Mouse (Mus musculus): ENCODE data around the gene Ankfy1. TPM values are rescaled to one million over a fixed set of nuclear protein-coding genes. Genes with fewer than 3 reads are reported as not detected.
"Not testable (repeated sequence)": the region's sequence is repeated elsewhere in the genome, so short reads cannot be mapped to it uniquely, and the experiment has no call there.

The Ankfy1 gene
- polyA plus RNA-seq, 1 experiment from 2014 or later = 11.3 TPM

GRCm38 (mm10) chr11:72696368-72696971 is 6.7 kb downstream of the Ankfy1 start:
- WGBS (ENCODE audit: insufficient replicate concordance) = 33% methylated on average over 2 of the region's 2 CpGs
- Histone ChIP-seq H3K9me3 (replicated peaks; ENCODE audit: control insufficient read depth, low read length) (no peaks in the 10 kb centered on the region), H3K4me3 (ENCODE audit: low read depth, low read length) (no peak overlapping the region), H3K9ac (ENCODE audit: low read depth, low read length) (no peak overlapping the region), H3K27ac (ENCODE audit: low read length) (peak overlapping the region; percentile 34), H3K4me2 (ENCODE audit: low read depth, low read length) (peak overlapping the region; percentile 2; the same call in 1 of the 2 replicates), H3K4me1 (ENCODE audit: control insufficient read depth, low read depth, low read length) (peaks cover 45% of the 10 kb centered on the region), H3K36me3 (ENCODE audit: control insufficient read depth, insufficient read depth) (peaks cover under 1% of the 10 kb centered on the region; the same call in 1 of the 2 replicates), H3K27me3 (ENCODE audit: control insufficient read depth, insufficient read depth, low read depth, low read length) (no peaks in the 10 kb centered on the region)
- no peak for ATAC-seq (ENCODE audit: low read depth)

DNA sequence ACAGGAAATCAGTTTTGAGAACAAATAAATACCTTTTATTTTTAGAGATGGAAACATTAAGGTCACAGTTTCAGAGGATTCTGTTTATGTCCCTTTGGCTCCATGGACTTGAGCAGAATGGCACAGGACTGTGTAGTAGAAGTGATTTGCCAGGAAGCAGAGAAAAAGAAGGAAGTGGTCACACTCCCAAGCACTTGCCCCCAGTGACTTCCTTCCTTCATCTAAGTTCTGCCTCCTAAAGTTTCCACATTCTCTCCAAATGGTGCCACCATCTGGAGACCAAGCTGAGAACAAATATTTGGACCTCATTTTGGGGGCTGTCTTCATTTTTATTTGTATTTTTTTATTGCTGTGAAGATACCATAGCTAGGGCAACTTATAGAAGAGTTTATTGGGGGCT is 7.5 kb downstream of the Ankfy1 start:
- Histone ChIP-seq H3K9me3 (replicated peaks; ENCODE audit: control insufficient read depth, low read length) (no peaks in the 10 kb centered on the region), H3K27ac (ENCODE audit: low read length) (no peak overlapping the region), H3K4me2 (ENCODE audit: low read depth, low read length) (no peak overlapping the region), H3K9ac (ENCODE audit: low read depth, low read length) (no peak overlapping the region), H3K4me3 (ENCODE audit: low read depth, low read length) (no peak overlapping the region), H3K27me3 (ENCODE audit: control insufficient read depth, insufficient read depth, low read depth, low read length) (no peaks in the 10 kb centered on the region), H3K36me3 (ENCODE audit: control insufficient read depth, insufficient read depth) (peaks cover 2% of the 10 kb centered on the region; the same call in 1 of the 2 replicates), H3K4me1 (ENCODE audit: control insufficient read depth, low read depth, low read length) (peaks cover 37% of the 10 kb centered on the region)
- no peak for ATAC-seq (ENCODE audit: low read depth)

DNA sequence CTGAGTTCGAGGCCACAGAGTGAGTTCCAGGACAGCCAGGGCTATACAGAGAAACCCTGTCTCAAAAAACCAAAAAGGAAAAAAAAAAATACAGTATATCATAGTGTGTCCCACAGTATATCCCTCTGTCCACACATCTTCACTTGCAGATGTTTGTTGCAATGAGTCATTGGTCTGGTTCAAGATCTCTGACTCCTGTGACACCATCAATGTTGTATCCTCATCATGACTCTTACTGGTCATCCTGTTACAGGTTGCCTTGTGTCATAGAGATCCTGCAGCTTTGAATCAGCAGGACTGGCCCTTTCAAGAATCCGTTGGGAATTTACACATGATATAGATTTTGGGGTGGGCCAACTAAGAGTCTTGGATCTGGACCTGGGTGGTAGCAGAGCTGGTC is 15.3 kb downstream of the Ankfy1 start:
- 84% methylated on average over 2 of the region's 2 CpGs for WGBS (ENCODE audit: insufficient replicate concordance)
- H3K9ac ChIP-seq (ENCODE audit: low read depth, low read length); H3K27ac ChIP-seq (ENCODE audit: low read length); H3K27me3 ChIP-seq (ENCODE audit: control insufficient read depth, insufficient read depth, low read depth, low read length); H3K4me1 ChIP-seq (ENCODE audit: control insufficient read depth, low read depth, low read length); H3K9me3 ChIP-seq (replicated peaks; ENCODE audit: control insufficient read depth, low read length); ATAC-seq (ENCODE audit: low read depth); H3K36me3 ChIP-seq (ENCODE audit: control insufficient read depth, insufficient read depth); H3K4me2 ChIP-seq (ENCODE audit: low read depth, low read length); H3K4me3 ChIP-seq (ENCODE audit: low read depth, low read length): not testable (repeated sequence)

GRCm38 (mm10) chr11:72712721-72713120 is 22.9 kb downstream of the Ankfy1 start:
- no peak overlapping the region for H3K4me2 ChIP-seq (ENCODE audit: low read depth, low read length)
- no peaks in the 10 kb centered on the region for H3K27me3 ChIP-seq (ENCODE audit: control insufficient read depth, insufficient read depth, low read depth, low read length)
- no peak overlapping the region for H3K9ac ChIP-seq (ENCODE audit: low read depth, low read length)
- no peak overlapping the region for H3K27ac ChIP-seq (ENCODE audit: low read length)
- H3K9me3 ChIP-seq (replicated peaks; ENCODE audit: control insufficient read depth, low read length) = no peaks in the 10 kb centered on the region
- H3K4me1 ChIP-seq (ENCODE audit: control insufficient read depth, low read depth, low read length) = no peaks in the 10 kb centered on the region
- H3K4me3 ChIP-seq (ENCODE audit: low read depth, low read length) = no peak overlapping the region
- peaks cover 10% of the 10 kb centered on the region for H3K36me3 ChIP-seq (ENCODE audit: control insufficient read depth, insufficient read depth)
- 87% methylated on average over 5 of the region's 5 CpGs for WGBS (ENCODE audit: insufficient replicate concordance)
- ATAC-seq (ENCODE audit: low read depth) = no peak

- WGBS (ENCODE audit: insufficient replicate concordance) = 70% methylated on average over 3 of the region's 3 CpGs
These were observed 28.4 kb downstream of the Ankfy1 start for GRCm38 (mm10) chr11:72718161-72718560.

DNA sequence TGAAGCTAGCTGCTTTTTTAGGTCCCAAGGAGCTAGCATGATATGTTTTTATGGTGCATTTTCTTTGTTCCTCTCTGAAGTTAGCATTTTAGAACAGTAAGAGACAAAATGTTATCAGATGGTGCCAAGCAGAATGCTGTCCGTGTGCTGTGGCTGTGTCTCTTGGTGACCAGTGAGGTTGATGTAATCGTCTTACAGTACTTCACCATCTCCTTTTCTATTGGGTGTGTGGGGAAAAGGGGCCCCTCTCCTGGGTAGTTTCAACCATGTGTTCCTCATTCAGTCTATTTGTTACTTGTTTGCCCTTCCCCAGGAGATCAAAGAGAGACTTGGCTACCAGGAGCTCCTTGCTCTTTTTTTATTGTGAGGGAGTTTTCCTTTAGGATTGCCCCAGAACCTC is 33.4 kb downstream of the Ankfy1 start:
- 21% methylated on average over 2 of the region's 2 CpGs for WGBS (ENCODE audit: insufficient replicate concordance)
- Histone ChIP-seq H3K9me3 (replicated peaks; ENCODE audit: control insufficient read depth, low read length) (no peaks in the 10 kb centered on the region), H3K9ac (ENCODE audit: low read depth, low read length) (no peak overlapping the region), H3K4me1 (ENCODE audit: control insufficient read depth, low read depth, low read length) (no peaks in the 10 kb centered on the region), H3K36me3 (ENCODE audit: control insufficient read depth, insufficient read depth) (peaks cover 4% of the 10 kb centered on the region; the same call in 1 of the 2 replicates), H3K4me2 (ENCODE audit: low read depth, low read length) (no peak overlapping the region), H3K27me3 (ENCODE audit: control insufficient read depth, insufficient read depth, low read depth, low read length) (no peaks in the 10 kb centered on the region), H3K27ac (ENCODE audit: low read length) (no peak overlapping the region), H3K4me3 (ENCODE audit: low read depth, low read length) (no peak overlapping the region)
- no peak for ATAC-seq (ENCODE audit: low read depth)

More at GRCm38 (mm10) chr11:72718161-72718560, 28.4 kb downstream of the Ankfy1 start:
- Histone ChIP-seq H3K9ac (ENCODE audit: low read depth, low read length) (no peak overlapping the region), H3K4me3 (ENCODE audit: low read depth, low read length) (no peak overlapping the region), H3K4me1 (ENCODE audit: control insufficient read depth, low read depth, low read length) (no peaks in the 10 kb centered on the region), H3K4me2 (ENCODE audit: low read depth, low read length) (no peak overlapping the region), H3K36me3 (ENCODE audit: control insufficient read depth, insufficient read depth) (peaks cover 5% of the 10 kb centered on the region), H3K9me3 (replicated peaks; ENCODE audit: control insufficient read depth, low read length) (no peaks in the 10 kb centered on the region), H3K27ac (ENCODE audit: low read length) (no peak overlapping the region), H3K27me3 (ENCODE audit: control insufficient read depth, insufficient read depth, low read depth, low read length) (no peaks in the 10 kb centered on the region)
- no peak for ATAC-seq (ENCODE audit: low read depth)

GRCm38 (mm10) chr11:72723871-72724270 is 34.1 kb downstream of the Ankfy1 start:
- Histone ChIP-seq H3K9ac (ENCODE audit: low read depth, low read length) (no peak overlapping the region), H3K4me3 (ENCODE audit: low read depth, low read length) (no peak overlapping the region), H3K27me3 (ENCODE audit: control insufficient read depth, insufficient read depth, low read depth, low read length) (no peaks in the 10 kb centered on the region), H3K4me2 (ENCODE audit: low read depth, low read length) (no peak overlapping the region), H3K36me3 (ENCODE audit: control insufficient read depth, insufficient read depth) (peaks cover 4% of the 10 kb centered on the region; the same call in 1 of the 2 replicates), H3K27ac (ENCODE audit: low read length) (no peak overlapping the region), H3K4me1 (ENCODE audit: control insufficient read depth, low read depth, low read length) (no peaks in the 10 kb centered on the region), H3K9me3 (replicated peaks; ENCODE audit: control insufficient read depth, low read length) (no peaks in the 10 kb centered on the region)
- no peak for ATAC-seq (ENCODE audit: low read depth)

DNA sequence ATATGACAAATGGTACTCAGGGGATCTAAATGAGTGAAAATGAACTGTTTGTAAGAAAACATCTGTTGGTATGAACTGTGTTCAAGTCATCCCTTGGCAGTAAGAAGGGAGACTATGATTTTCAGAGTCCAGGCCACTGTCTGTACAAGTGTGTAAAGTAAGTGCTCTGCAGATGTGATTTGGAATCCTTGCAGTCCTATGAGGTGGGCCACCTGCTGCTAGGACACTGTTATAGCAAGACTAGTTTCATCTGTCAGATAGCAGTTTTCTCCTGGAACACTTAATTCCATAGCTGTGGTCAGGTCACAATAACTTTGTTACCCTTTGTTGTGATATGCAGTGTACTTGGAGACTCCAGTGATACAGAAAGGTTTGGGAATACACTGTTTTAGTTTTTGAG is 36.2 kb downstream of the Ankfy1 start:
- H3K9ac ChIP-seq (ENCODE audit: low read depth, low read length) = no peak overlapping the region
- no peaks in the 10 kb centered on the region for H3K4me1 ChIP-seq (ENCODE audit: control insufficient read depth, low read depth, low read length)
- no peak overlapping the region for H3K4me3 ChIP-seq (ENCODE audit: low read depth, low read length)
- ATAC-seq (ENCODE audit: low read depth) = no peak
- no peak overlapping the region for H3K27ac ChIP-seq (ENCODE audit: low read length)
- H3K27me3 ChIP-seq (ENCODE audit: control insufficient read depth, insufficient read depth, low read depth, low read length) = no peaks in the 10 kb centered on the region
- no peaks in the 10 kb centered on the region for H3K9me3 ChIP-seq (replicated peaks; ENCODE audit: control insufficient read depth, low read length)
- peaks cover 21% of the 10 kb centered on the region; the same call in 1 of the 2 replicates for H3K36me3 ChIP-seq (ENCODE audit: control insufficient read depth, insufficient read depth)
- no peak overlapping the region for H3K4me2 ChIP-seq (ENCODE audit: low read depth, low read length)

GRCm38 (mm10) chr11:72733736-72734135 is 43.9 kb downstream of the Ankfy1 start:
- no peak for ATAC-seq (ENCODE audit: low read depth)
- Histone ChIP-seq H3K27me3 (ENCODE audit: control insufficient read depth, insufficient read depth, low read depth, low read length) (no peaks in the 10 kb centered on the region), H3K9me3 (replicated peaks; ENCODE audit: control insufficient read depth, low read length) (no peaks in the 10 kb centered on the region), H3K9ac (ENCODE audit: low read depth, low read length) (no peak overlapping the region), H3K4me1 (ENCODE audit: control insufficient read depth, low read depth, low read length) (no peaks in the 10 kb centered on the region), H3K4me2 (ENCODE audit: low read depth, low read length) (no peak overlapping the region), H3K4me3 (ENCODE audit: low read depth, low read length) (no peak overlapping the region), H3K27ac (ENCODE audit: low read length) (no peak overlapping the region), H3K36me3 (ENCODE audit: control insufficient read depth, insufficient read depth) (peaks cover 40% of the 10 kb centered on the region)
- WGBS (ENCODE audit: insufficient replicate concordance) = 74% methylated on average over 3 of the region's 3 CpGs

Measured in liver, embryonic 16.5 days (tissue).